Mouse (Mus musculus) heart, postnatal 0 days (tissue): ENCODE results near the gene Aif1.

Experiments used
- CTCF ChIP-seq: IDR thresholded peaks from 2 replicates; pipeline ENCODE4 v1.5.1; 2016; ENCODE audit warnings: antibody characterized with exemption, control low read depth, low read depth
- EP300 ChIP-seq: IDR thresholded peaks from 2 replicates; pipeline ENCODE4 v1.6.1; 2016; ENCODE audit warnings: antibody characterized with exemption, low read depth

DNA sequence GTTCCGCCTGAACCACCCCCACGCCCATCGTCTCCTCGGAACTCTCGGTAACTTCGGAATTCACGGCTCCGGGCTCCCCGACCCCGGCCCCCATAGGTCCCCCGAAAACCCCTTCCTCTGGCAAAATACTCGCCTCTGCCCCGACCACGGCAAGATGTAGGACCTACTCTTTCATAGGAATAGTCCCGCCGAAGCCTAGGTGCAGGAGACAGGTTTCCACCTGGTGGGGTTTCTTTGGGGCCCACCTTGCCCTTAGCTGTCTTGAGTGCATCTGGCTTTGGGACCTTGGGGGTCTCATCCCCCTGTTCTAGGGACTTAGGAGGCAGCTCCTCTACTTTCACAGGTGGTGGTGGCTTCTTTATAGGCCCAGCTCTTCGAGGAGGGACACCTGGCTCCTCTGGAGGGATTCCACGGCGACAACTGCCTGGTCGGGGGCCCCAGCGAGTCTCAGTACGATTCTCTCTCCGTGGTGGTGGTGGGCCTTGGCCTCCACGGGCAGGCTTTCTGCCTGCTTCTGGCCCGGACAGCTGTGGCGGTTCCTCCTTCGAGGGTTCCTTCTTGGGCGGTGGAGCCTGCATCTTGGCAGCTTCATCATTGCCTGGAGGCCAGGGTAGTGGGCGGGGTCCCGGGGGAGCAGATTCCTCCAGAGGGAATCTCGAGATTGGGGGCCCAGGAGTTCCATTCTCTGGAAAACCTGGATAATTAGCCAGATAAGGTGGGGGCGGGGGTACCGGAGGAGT, 19.2 kb downstream of the Aif1 start:
- no peak for TF ChIP-seq EP300
- no peak for TF ChIP-seq CTCF
